Mouse (Mus musculus) 3134 (cell line): Measurements from ENCODE around the gene Slc39a8.

Experiments used
- DNase-seq: peaks from one replicate; pipeline ENCODE4 v3.0.0-alpha.2; 2011; ENCODE audit warnings: low spot score; ENCODE audit not compliant: insufficient read length; ENCODE audit errors: extremely low read depth

The Slc39a8 gene

DNA sequence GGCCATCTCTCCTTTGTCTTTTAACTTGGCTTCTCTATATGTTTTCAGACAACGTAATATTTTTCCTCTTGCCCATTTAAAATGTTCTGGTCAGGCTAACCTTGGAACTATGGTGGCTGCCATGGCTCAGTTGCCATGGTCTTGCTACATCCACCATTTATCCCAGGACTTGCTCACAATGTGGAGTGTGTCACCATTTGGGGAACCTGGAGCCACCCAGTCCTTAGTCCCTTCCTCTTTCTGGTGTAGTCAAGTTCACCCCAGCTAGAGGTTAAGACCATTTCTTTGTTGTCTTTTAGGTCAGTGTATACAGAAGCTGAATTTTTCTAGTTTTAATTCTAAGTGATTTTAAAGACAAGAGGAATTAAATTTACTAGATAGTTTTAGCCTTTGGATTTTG is 80.7 kb downstream of the Slc39a8 start:
- DNase-seq, result no peak

DNA sequence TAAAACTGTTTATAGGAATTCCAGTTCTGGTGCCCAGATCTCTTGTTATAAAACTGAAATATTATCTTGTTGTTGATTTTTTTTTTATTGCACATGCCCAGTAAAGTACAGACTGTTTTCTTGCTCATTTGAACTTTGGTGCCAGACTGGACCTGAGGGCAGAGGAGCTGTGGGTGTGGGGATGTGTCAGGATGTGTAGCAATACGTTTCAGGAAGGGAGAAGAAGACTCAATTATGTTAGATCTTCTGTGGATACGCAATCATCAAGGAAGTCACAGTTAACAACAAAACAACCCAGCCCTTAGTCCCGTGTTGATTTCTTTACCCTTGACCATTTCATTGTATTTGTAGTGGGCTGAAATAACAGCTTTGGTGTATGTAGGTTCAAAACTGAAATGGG is 81.9 kb downstream of the Slc39a8 start:
- DNase-seq, result no peak

DNA sequence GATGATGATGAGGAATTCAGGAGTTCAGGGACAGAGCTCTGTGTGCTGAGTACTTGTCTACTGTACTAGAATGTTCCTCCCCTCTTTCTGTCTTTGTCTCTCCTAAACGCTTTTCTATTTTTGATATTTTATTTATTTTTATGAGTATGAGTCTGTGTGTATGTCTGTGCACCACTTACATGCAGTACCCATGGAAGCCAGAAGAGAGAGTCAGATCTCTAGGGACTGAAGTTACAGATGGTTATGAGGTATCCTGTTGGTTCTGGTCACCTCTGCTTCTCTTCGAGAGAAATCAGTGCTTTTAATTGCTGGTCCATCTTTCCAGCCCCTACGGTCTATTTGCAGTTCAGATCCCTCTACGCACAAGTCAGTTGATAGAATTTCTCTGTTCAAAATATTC is 90.9 kb downstream of the Slc39a8 start:
- DNase-seq, result no peak

DNA sequence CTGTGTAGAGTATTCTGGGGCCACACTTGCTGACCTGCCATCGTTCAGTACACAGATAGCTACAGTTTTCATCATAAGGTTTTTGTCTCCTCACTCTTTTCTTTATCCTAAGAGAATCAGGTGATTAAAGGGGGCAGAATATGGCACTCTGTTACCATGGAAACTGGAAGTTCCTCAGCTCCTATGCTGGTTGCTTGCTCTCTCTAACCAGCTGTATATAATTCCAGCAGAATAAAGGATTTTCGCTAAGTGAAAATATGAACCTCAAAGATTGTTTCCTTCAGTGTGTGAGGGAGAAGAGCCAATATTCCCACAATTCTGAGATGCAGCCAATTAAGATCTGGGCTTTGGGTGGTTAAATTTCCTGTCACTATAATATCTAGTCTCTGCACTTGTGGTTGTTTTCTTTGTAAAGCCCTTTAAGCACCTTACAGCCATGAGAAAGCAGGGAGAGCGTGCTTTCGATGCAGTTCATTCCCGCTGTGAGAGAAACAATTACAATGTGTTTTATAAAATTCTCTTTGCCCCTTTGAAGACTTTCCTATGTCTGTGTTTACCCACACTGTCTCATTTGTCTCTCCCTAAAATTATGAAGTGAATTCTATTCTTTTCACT is 93.6 kb downstream of the Slc39a8 start:
- no peak for DNase-seq

DNA sequence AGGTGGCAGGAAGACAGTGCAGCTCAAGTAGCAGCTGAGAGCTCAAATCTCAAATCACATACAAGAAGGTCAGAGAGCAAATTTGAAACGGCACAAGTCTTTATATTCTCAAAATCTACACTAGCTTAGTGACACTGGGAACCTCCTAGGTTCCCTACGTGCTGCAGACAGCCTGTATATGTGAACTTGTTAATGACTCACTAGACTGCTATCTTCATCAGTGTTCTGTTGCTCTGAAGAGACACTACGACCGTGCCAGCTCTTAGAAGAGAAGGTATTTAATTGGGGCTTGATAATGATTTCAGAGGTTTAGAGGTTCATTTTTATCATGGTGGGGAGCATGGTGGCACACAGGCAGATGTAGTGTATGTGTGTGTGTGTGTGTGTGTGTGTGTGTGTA is 94.2 kb downstream of the Slc39a8 start:
- no peak for DNase-seq

DNA sequence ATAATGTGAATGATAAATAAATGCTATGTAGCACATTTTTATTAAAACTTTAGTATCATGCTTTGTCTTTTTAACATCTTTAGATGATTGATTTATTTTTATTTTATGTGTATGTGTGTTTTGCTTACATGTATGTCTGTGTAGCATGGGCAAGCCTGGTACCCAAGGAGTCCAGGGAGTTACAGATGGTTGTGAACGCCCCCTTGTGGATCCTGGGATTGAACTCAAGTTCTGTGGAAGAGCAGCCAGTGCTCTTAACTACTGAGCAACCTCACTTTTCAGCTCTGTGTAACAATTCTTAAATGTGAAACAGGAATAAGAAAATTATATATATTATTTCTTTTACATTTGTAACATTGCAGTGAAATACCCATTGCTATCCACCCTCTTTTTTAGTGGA is 101.7 kb downstream of the Slc39a8 start:
- DNase-seq, result no peak

DNA sequence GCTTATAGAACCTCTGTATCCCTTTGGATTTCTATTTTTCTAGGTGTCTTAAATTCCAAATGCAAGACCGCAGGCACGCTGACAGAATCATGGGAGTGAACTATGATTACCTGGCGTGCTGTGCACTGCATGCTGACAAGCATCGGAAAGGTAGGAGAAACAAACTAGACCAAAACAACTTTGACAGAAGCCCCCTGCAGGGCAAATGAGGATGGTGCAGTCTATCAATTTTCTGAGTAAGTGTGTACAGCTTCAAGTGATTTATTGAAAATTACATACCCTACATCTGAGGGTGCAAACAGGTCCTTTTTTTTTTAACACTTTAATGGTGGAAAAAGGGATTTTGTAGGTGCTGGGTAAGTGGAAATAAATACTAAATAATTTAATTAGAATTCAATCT is 103.1 kb downstream of the Slc39a8 start:
- DNase-seq, result no peak

DNA sequence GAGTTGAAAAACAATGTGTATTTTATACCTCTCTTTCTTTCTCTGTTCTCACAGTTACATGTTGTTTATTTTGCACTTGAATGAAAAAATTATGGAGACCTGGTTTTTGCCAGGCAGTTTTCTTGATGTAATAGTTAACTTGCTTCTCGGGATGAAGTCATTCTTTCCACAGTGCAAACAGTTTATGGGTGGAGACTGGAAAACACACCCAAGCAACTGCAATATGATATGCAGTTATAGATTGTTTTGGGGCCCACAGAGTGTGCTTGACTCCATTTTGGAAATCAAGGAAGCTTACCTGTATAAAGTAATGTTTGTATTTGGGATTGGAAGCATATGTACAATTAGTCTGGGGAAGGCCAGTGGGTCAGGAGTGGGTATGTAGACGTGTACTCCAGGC is 112.4 kb downstream of the Slc39a8 start:
- no peak for DNase-seq
